Mouse (Mus musculus): ENCODE measurements around the gene Ephb1. TPM values are rescaled to one million over a fixed set of nuclear protein-coding genes. Genes with fewer than 3 reads are reported as not detected.

Ephb1 gene
- polyA plus RNA-seq, 1 experiment, result not detected

DNA sequence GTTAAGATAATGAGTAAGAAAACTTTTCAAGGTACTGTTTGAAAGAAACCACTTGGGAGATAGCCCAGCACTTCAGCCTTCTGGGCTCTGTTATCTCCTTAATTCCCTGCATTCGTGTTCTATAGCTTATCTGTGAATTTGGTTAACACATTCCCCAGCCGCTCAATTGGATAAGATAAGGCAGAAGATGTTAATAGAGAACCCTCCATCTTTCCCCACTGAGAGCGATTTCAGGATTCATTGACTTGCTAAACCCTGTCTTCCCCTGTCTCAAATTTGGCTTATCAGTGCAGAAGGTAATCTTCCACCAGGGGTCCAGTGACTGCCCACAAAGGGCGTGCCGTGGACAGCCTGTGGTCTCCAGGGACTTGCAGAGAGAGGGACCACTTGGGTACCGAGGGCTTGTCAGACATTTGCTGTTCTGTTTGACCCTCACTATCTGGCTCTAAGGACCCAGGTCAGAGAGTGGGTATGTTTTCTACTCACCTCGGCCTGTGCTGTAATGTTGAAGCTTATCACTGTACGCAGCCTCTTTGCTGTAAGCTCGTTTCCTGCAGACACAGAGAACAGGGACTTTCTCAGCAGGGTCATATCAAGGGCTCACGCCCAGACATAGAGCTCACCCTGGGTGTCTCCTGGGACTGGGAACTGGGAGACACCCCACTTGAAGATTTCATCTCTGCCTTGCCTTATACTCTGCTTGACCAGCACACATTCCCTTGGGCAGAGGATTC is 358.9 kb downstream of the Ephb1 start:
- no peak for TF ChIP-seq GATA1 (IDR thresholded peaks at IDR 0.05; ENCODE audit: low read length)

DNA sequence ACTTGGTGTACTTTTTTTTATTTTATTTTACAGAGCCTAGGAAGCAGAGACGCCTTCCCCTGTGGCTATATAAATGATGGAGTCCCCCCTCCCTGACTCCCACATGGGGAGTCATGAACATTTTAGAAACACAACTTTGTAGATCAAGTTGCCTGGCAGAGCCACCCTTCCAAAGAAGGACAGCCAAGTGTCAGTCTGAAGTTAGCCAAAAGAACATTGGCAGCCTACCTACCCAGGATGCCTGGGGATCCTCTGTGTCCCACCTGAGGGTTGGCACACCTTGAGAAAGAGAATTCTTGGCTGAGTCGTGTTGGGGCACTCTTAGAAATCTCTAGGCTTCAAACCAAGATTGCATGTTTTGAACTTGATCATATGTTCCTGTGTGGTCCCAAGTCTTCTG is 360.4 kb downstream of the Ephb1 start:
- TF ChIP-seq GATA1 (IDR thresholded peaks at IDR 0.05; ENCODE audit: low read length), result no peak

DNA sequence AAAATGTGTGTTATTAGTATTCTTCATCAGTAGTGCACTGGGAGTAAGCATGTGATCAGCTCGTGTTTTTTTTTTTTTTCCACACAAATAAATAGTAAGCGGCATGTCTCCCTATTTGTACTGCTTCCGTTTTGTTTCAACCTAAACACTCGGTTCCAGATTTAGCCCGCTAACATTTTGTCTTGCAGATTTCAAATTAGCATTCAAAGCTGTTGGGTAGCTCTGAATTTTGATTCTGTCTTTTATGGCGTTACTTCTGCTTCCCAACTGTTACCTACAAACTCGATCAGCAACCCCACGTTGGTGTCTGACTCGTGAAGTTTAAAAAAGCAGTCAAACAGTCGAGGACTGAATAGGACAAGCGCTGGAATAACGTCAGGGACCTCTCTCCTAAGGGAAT is 363.7 kb downstream of the Ephb1 start:
- no peak for TF ChIP-seq GATA1 (IDR thresholded peaks at IDR 0.05; ENCODE audit: low read length)

DNA sequence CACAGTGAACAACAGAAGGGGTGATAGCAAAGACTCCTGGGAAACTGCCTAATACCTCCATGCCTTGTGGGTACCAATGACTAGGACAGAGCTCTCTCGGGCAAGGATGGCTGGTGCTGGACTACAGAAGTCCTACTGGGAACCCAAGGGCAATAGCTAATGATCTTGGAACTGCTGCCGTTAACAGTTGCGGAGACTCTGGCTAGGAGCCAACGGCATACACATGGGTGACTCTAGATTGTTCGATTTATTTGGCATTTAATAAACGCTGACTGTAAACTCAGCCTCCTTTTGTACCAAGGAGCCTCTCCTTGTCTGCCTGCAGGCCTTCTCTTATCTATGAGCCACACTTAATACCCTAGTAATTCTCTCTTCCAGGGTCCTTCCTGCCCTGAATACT is 364.5 kb downstream of the Ephb1 start:
- TF ChIP-seq GATA1 (IDR thresholded peaks at IDR 0.05; ENCODE audit: low read length), result no peak

DNA sequence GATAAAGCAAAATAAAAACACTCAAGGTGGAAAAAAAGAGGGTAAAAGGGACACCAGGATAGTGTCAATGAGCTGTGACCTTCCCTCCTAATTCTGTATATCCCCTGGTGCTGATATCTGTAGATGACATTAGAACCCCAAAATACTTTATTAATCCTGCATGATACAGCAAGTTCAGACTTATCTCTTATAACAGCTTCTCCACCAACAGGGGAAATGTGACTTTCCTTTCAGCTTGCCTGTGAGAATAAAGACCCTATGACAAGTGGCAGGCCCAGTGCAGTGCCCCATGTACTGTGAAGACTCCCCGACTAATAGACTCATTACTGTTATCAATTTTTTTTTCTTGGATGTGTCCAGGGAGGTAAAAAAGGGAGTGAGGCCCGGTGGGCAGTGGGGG is 367.6 kb downstream of the Ephb1 start:
- TF ChIP-seq GATA1 (IDR thresholded peaks at IDR 0.05; ENCODE audit: low read length), result no peak

DNA sequence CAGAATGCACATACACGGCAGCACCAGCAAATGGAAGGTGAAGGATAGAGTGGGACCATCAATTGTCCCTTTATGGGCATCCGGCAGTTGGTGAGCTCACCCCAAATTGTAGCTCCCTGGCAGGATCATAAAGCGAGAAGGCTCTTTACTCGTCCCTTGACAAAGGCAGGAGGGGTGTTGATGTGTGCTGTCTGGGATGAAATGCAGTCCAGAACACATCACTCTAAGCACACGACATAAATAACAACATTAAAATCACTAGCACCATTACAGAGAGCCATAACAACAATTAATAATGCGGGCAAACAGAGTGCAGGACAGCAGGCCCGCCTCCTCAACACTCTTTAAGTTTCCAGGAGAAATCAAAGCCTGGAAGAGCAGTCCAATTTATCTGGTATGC is 372.1 kb downstream of the Ephb1 start:
- no peak for TF ChIP-seq GATA1 (IDR thresholded peaks at IDR 0.05; ENCODE audit: low read length)

DNA sequence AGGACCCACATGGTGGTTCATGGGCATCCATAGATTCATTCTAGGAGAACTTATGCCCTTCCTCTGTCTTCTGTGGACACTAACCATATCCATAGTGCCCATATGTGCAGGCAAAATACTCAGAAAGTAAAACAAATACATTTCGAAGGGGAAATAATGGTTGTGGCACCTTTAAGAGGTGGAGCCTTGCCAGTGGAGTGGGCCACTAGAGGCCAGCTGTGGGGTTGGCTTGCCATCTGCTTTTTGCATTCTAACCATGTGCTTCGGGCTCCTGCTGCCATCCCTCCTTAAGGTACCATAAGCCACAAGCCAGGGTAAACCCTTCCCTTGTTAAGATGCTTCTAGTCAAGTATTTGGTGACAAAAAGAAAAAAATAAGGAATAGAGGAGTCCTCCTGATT is 373.3 kb downstream of the Ephb1 start:
- no peak for TF ChIP-seq GATA1 (IDR thresholded peaks at IDR 0.05; ENCODE audit: low read length)

DNA sequence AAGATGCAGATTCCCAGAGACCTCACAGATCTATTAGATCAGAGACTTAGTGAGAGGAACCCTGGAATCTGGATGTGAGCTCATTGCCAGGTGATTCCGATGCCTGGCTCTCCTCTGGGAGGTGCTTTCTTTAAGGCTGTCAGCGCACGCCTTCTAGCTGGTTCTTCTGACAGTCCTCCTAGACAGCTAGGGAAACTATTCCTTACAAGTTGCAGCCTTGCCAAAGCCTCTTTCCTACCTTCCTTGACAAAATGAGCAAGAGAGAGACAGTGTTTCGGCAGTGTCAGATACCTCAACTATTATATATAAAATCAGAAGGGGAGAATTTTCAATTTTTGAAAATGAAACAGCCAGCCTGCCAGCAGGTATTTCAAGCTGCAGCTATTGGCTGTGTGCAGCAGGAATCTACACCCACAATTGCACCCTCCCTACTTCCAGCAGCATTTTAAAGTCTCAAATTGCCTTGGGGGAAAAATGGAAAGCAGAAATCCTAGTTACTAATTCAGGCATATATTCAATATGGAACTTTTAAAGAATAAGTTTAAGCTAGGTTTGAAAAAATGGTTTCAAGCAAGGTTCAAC is 377.5 kb downstream of the Ephb1 start:
- no peak for TF ChIP-seq GATA1 (IDR thresholded peaks at IDR 0.05; ENCODE audit: low read length)

DNA sequence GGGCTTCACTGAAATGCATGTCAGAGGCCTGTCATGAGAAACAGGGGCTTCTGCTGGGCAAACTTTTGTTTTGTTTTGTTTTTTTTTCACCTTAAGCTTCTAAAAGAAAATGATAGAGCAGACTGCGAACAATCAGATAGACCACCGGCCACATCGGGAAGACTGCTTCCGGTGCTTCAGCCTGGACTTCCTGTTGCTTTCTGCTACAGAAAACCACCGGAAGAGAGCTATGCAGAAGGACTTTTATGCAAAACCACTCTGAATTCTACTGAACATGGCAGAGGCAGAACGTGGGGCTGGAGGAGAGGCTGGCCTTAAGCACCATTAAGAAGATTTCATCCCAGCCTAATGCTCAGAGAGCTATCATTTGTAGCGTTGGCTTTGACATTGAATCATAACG is 382.2 kb downstream of the Ephb1 start:
- no peak for TF ChIP-seq GATA1 (IDR thresholded peaks at IDR 0.05; ENCODE audit: low read length)

DNA sequence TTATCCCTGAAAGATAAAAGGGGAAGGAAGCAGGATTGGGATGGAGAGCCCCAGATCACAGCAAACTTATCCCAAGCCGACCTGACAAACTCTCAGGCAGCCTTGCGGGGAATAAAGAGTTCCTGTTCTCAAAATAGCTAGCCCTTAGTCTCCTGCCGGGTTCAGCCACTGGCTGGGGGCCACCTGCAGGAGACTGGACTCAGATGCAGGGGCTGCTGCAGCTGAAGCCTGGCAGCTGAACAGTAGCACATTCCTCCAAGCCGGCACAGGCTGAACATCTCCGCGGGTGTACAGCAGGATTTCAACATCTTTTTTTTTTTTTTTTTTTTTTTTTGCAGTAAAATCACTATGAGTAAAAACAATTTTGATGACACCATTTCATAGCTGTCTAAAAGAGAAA is 382.7 kb downstream of the Ephb1 start:
- TF ChIP-seq GATA1 (IDR thresholded peaks at IDR 0.05; ENCODE audit: low read length), result no peak

DNA sequence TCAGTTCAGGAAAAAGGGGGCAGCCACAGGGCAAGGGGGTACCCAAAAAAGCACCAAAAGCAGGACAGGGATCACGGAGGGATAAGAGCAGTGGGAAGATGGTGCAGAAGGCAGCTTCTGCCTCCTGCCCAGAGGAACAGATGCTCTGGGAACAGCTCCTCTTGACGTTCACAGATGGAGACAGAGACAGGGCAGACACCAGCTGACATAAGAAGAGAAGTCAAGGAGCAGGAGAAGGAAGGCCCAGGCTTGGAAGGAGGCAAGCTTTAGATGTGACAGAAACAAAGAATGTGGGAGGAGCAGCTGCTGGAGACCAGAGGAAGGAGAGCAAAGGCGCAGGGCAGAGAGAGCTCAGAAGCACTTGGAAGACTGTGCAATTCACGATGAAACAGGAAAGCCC is 398.3 kb downstream of the Ephb1 start:
- TF ChIP-seq GATA1 (IDR thresholded peaks at IDR 0.05; ENCODE audit: low read length), result no peak

DNA sequence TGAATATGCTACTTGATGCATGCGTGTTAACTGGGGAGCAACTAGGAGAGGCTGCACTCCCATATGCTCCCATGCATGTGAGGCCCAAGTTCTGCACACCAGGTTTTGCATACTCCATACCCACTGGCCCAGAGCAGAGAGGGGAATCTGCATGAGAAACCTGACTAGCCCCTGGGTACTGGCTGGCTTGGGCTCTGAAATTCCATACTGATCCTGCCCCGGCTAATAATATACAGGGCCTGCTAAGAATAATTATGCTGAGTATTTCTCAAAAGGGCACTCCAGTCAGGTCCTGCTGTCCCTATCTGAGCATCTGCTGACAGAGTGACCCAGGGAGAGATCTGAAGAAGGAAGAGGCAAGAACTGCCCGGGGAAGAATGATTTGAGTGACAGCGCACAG is 400.0 kb downstream of the Ephb1 start:
- no peak for TF ChIP-seq GATA1 (IDR thresholded peaks at IDR 0.05; ENCODE audit: low read length)

DNA sequence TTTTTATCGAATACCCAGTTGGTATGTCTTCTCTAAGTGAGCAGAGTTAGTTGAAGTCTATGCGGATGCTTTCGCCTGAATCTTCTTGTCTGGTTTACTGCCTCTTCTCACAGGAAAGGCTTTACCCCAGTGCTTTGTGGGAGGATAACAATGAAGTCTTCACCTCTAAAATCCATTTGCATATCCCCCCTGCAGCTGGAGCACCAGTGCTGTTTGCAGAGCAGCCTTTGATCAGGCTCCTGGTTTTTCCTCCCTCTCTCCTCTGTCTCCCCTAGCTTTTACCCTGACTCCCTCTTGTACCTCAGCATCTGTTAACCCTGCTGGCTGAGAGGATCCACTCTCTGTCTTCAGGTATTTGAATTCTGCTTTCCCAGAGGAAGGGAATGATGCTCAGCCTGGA is 404.4 kb downstream of the Ephb1 start:
- TF ChIP-seq GATA1 (IDR thresholded peaks at IDR 0.05; ENCODE audit: low read length), result no peak

DNA sequence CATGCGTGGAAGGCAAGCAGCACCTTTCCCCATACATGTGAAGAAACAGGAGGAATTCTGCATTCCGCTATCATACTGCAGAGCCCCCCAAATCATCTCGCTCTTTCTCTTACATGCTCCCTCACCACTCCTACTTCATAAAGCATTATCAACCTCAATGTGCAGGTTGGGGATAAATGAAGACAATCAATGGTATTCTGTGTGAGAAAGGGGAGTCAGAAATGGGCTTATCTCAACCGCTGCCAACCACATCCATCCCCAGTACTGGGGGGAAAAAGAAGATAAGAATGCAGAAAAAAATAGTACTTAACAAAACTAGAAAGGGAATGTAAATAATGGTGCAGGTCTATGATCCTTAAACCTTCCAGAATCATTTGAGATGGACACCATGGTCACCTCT is 408.7 kb downstream of the Ephb1 start:
- TF ChIP-seq GATA1 (IDR thresholded peaks at IDR 0.05; ENCODE audit: low read length), result no peak

DNA sequence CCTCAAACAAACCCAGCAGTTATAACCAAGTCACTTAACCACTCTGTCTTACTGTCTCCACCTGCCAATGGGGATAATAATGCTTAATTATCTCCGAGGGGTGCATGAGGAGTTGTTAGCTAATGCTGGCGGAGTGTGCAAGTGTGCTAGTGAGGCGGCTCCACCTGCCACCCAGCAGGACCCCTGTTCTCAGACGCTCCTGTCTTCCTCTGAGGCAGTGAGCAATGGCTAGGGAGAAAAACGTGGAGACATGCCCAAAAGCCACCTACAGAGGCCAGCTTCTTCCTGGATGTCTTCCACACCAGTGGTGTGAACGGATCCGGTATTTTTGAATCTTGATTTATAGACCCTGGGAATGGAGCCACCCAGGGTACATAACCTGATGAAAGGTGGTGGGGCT is 409.2 kb downstream of the Ephb1 start:
- TF ChIP-seq GATA1 (IDR thresholded peaks at IDR 0.05; ENCODE audit: low read length), result no peak

DNA sequence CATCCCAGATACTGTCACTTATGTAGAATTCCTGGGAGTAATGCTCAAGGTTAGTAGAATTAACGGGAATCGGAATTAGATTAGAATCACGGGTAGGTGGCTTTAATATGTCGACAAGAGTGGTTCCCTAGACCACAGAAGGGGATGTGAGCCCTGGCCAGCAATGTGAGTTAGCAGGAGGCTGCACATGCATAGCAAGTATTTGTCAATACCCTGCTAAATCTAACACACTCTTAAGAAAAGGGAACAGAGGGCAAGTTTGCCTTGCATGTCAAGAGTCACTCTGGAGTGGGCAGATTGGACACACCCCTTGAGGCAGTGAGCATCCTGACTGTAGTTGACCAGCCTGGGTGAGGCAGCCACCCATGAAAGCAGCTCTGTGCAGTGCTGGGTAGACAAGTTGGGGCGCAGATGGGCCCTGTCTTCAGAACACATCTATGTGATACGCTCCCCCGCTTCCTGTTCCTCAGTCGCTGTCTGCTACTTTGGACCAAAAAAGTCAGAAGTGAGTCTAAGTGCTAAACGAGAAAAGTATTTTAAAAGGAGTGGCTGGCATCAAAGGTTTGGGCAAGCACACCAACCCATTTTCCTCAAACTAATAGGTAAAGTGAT is 412.3 kb downstream of the Ephb1 start:
- no peak for TF ChIP-seq GATA1 (IDR thresholded peaks at IDR 0.05; ENCODE audit: low read length)

DNA sequence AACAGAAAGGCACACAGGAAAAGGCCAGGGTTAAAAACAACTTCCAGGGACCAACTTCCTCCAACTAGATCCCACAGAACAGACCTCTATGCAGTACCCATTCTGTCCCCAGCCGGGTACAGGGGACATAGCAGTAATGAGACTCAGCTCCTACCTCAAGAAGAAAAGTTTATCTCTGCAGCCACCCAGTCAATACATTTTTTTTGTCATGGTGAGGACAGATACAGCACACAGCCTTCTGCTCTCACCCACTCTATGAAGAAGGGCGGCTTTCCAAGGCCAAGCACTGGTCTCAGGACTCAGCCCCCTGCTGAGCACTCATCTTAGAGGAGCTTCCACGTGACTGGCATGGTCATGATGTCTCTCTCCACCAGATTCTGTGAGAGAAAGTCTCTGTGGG is 414.3 kb downstream of the Ephb1 start:
- TF ChIP-seq GATA1 (IDR thresholded peaks at IDR 0.05; ENCODE audit: low read length), result no peak
